ENCODE assay signal across 8 mouse cellular contexts in genomic region chr1:163994721-163995608, GRCm38 (mm10). TPM values are rescaled to one million over a fixed set of nuclear protein-coding genes. Genes with fewer than 3 reads are reported as not detected.
DNase-seq lines count a peak whose midpoint lies in the region; ATAC-seq and TF ChIP-seq lines count a peak whose summit lies in the region.

BC055324 (minus strand) TSS chr1:163994796.
Mettl18 (plus strand) TSS chr1:163994889.

- no peak for TF ChIP-seq EP300 in heart, postnatal 0 days (IDR thresholded peaks at IDR 0.05; ENCODE audit: low read depth)

- no peaks in the 10 kb centered on the region for H3K9me3 ChIP-seq in E14TG2a.4 (ENCODE audit: low read length)
- H3K9me3 ChIP-seq in forebrain, embryonic 12.5 days, result no peaks in the 10 kb centered on the region
- no peaks in the 10 kb centered on the region for H3K9me3 ChIP-seq in heart, postnatal 0 days (replicated peaks; ENCODE audit: control insufficient read depth, low read length)
- no peaks in the 10 kb centered on the region for H3K9me3 ChIP-seq in liver, embryonic 16.5 days (replicated peaks; ENCODE audit: control insufficient read depth, low read length)
- H3K9me3 ChIP-seq in neural tube, embryonic 13.5 days, result no peaks in the 10 kb centered on the region

- 4% methylated on average over 43 of the region's 43 CpGs for WGBS in forebrain, embryonic 12.5 days
- WGBS in heart, postnatal 0 days, result 3% methylated on average over 43 of the region's 43 CpGs
- WGBS in liver, embryonic 16.5 days (ENCODE audit: insufficient replicate concordance), result 1% methylated on average over 43 of the region's 43 CpGs
- 4% methylated on average over 43 of the region's 43 CpGs for WGBS in neural tube, embryonic 13.5 days

- TF ChIP-seq POLR2A in testis, adult 2 months (IDR thresholded peaks at IDR 0.05; ENCODE audit: control insufficient read depth, low read depth, low read length), result peak; percentile 87

- ATAC-seq in forebrain, embryonic 12.5 days (ENCODE audit: low FRiP score), result peak; percentile 98
- ATAC-seq in heart, postnatal 0 days (ENCODE audit: insufficient read depth, low read depth), result peak; percentile 97
- ATAC-seq in liver, embryonic 16.5 days (ENCODE audit: low read depth), result peak; percentile 95
- peak; percentile 99 for ATAC-seq in neural tube, embryonic 13.5 days (ENCODE audit: low read depth)

- H3K9ac ChIP-seq in forebrain, embryonic 12.5 days, result peak within 1 kb of the TSS; percentile 76
- peak within 1 kb of the TSS; percentile 67 for H3K9ac ChIP-seq in heart, postnatal 0 days (replicated peaks; ENCODE audit: low read depth, low read length)
- H3K9ac ChIP-seq in liver, embryonic 16.5 days (ENCODE audit: low read depth, low read length), result peak within 1 kb of the TSS; percentile 83
- H3K9ac ChIP-seq in neural tube, embryonic 13.5 days, result peak within 1 kb of the TSS; percentile 79

- H3K4me2 ChIP-seq in forebrain, embryonic 12.5 days, result peak within 1 kb of the TSS; percentile 69
- peak within 1 kb of the TSS; percentile 70 for H3K4me2 ChIP-seq in heart, postnatal 0 days (ENCODE audit: low read depth, low read length)
- peak within 1 kb of the TSS; percentile 87 for H3K4me2 ChIP-seq in liver, embryonic 16.5 days (ENCODE audit: low read depth, low read length)
- H3K4me2 ChIP-seq in neural tube, embryonic 13.5 days, result peak within 1 kb of the TSS; percentile 66

- no peaks in the 10 kb centered on the region for H3K27me3 ChIP-seq in E14TG2a.4 (ENCODE audit: insufficient read depth, low read length)
- no peaks in the 10 kb centered on the region for H3K27me3 ChIP-seq in forebrain, embryonic 12.5 days
- no peaks in the 10 kb centered on the region for H3K27me3 ChIP-seq in heart, postnatal 0 days (ENCODE audit: control insufficient read depth, insufficient read depth, low read length)
- H3K27me3 ChIP-seq in liver, embryonic 16.5 days (ENCODE audit: control insufficient read depth, insufficient read depth, low read depth, low read length), result no peaks in the 10 kb centered on the region
- no peaks in the 10 kb centered on the region for H3K27me3 ChIP-seq in neural tube, embryonic 13.5 days
- no peaks in the 10 kb centered on the region for H3K27me3 ChIP-seq in testis, adult 2 months (ENCODE audit: control insufficient read depth, insufficient read depth, low read length)

- 0 out of 2 replicates have a peak within 1 kb of the TSS, but pooled peaks have one; percentile 61 for H3K27ac ChIP-seq in forebrain, embryonic 12.5 days
- H3K27ac ChIP-seq in heart, postnatal 0 days (ENCODE audit: low read depth), result peak within 1 kb of the TSS; percentile 74
- peak within 1 kb of the TSS; percentile 82 for H3K27ac ChIP-seq in liver, embryonic 16.5 days (ENCODE audit: low read length)
- H3K27ac ChIP-seq in neural tube, embryonic 13.5 days (replicated peaks), result peak within 1 kb of the TSS; percentile 80
- peak within 1 kb of the TSS; percentile 92 for H3K27ac ChIP-seq in testis, adult 2 months (ENCODE audit: control insufficient read depth, insufficient read depth, low read depth, low read length)

- peaks cover 28% of the 10 kb centered on the region for H3K4me1 ChIP-seq in E14TG2a.4 (replicated peaks; ENCODE audit: low read depth, low read length)
- peaks cover 11% of the 10 kb centered on the region; the same call in 1 of the 2 replicates for H3K4me1 ChIP-seq in forebrain, embryonic 12.5 days
- H3K4me1 ChIP-seq in heart, postnatal 0 days (ENCODE audit: control insufficient read depth, insufficient read depth), result 0 out of 2 replicates have a peak, but pooled peaks cover 3% of the 10 kb centered on the region
- H3K4me1 ChIP-seq in liver, embryonic 16.5 days (ENCODE audit: control insufficient read depth, low read depth, low read length), result peaks cover 10% of the 10 kb centered on the region
- peaks cover 19% of the 10 kb centered on the region for H3K4me1 ChIP-seq in neural tube, embryonic 13.5 days (replicated peaks)
- H3K4me1 ChIP-seq in testis, adult 2 months (ENCODE audit: control insufficient read depth, insufficient read depth, low read length), result peaks cover 5% of the 10 kb centered on the region

- peak; percentile 92 for DNase-seq in c-Kit-positive CD71-positive TER-119-positive erythroid progenitor cells, embryonic 14.5 days (ENCODE audit: low spot score)
- DNase-seq in heart, postnatal 0 days (ENCODE audit: low spot score), result peak; percentile 92
- peak; percentile 91 to 94 for DNase-seq in kidney, postnatal 4 days

- TF ChIP-seq CTCF in E14TG2a.4 (conservative IDR thresholded peaks at IDR 0.05; ENCODE audit: low read length), result no peak
- TF ChIP-seq CTCF in heart, postnatal 0 days (IDR thresholded peaks at IDR 0.05; ENCODE audit: low read depth), result peak; percentile 41
- no peak for TF ChIP-seq CTCF in testis, adult 2 months (IDR thresholded peaks at IDR 0.05; ENCODE audit: control insufficient read depth, insufficient read depth, insufficient replicate concordance, low read depth, low read length)

- H3K36me3 ChIP-seq in E14TG2a.4 (ENCODE audit: insufficient read depth, low read length), result peaks cover 34% of the 10 kb centered on the region
- no peaks in the 10 kb centered on the region for H3K36me3 ChIP-seq in forebrain, embryonic 12.5 days (replicated peaks)
- no peaks in the 10 kb centered on the region for H3K36me3 ChIP-seq in heart, postnatal 0 days (replicated peaks; ENCODE audit: control insufficient read depth, insufficient read depth, low read length)
- H3K36me3 ChIP-seq in liver, embryonic 16.5 days (ENCODE audit: control insufficient read depth, insufficient read depth), result no peaks in the 10 kb centered on the region
- no peaks in the 10 kb centered on the region for H3K36me3 ChIP-seq in neural tube, embryonic 13.5 days
- H3K36me3 ChIP-seq in testis, adult 2 months (ENCODE audit: control insufficient read depth, insufficient read depth, low read length), result no peaks in the 10 kb centered on the region

- H3K4me3 ChIP-seq in E14TG2a.4 (replicated peaks; ENCODE audit: low read length), result peak within 1 kb of the TSS; percentile 91
- H3K4me3 ChIP-seq in forebrain, embryonic 12.5 days (replicated peaks), result peak within 1 kb of the TSS; percentile 72
- H3K4me3 ChIP-seq in heart, postnatal 0 days (ENCODE audit: low read depth, low read length), result peak within 1 kb of the TSS; percentile 75
- H3K4me3 ChIP-seq in liver, embryonic 16.5 days (ENCODE audit: low read depth, low read length), result peak within 1 kb of the TSS; percentile 92
- peak within 1 kb of the TSS; percentile 75 for H3K4me3 ChIP-seq in neural tube, embryonic 13.5 days
- H3K4me3 ChIP-seq in testis, adult 2 months (ENCODE audit: control insufficient read depth, low read depth, low read length), result peak within 1 kb of the TSS; percentile 95

RNA-seq across cellular contexts. Expression of gene BC055324, which starts in this region (rescaled TPM):
- 30.4 and 35.8 TPM in 2 replicates for polyA plus RNA-seq in forebrain, embryonic 12.5 days (2016; fragmentation: Nextera tagmentation; extraction: Ambion mirVana)
- total RNA-seq in heart, postnatal 0 days (2014; rRNA removed; ENCODE audit: low replicate concordance), result 5.6 and 7.5 TPM in 2 replicates
- polyA plus RNA-seq in heart, postnatal 0 days (2015; fragmentation: Nextera tagmentation; extraction: Ambion mirVana), result 3.6 and 3.7 TPM in 2 replicates
- 7.3 and 7.4 TPM in 2 replicates for polyA plus RNA-seq in liver, embryonic 16.5 days (2015; fragmentation: Nextera tagmentation; extraction: Ambion mirVana)
- polyA plus RNA-seq in neural tube, embryonic 13.5 days (2015; fragmentation: Nextera tagmentation; extraction: Ambion mirVana), result 5.7 and 8.0 TPM in 2 replicates
- polyA plus RNA-seq in testis, adult 2 months (2012; rRNA removed), result 6.9 and 9.6 TPM in 2 replicates

RNA-seq across cellular contexts. Expression of gene Mettl18, which starts in this region (rescaled TPM):
- polyA plus RNA-seq in forebrain, embryonic 12.5 days (2016; fragmentation: Nextera tagmentation; extraction: Ambion mirVana), result 9.8 and 10.3 TPM in 2 replicates
- 0.27 and 3.5 TPM in 2 replicates for total RNA-seq in heart, postnatal 0 days (2014; rRNA removed; ENCODE audit: low replicate concordance)
- 6.5 TPM in 2 replicates for polyA plus RNA-seq in heart, postnatal 0 days (2015; fragmentation: Nextera tagmentation; extraction: Ambion mirVana)
- 3.1 and 3.3 TPM in 2 replicates for polyA plus RNA-seq in liver, embryonic 16.5 days (2015; fragmentation: Nextera tagmentation; extraction: Ambion mirVana)
- polyA plus RNA-seq in neural tube, embryonic 13.5 days (2015; fragmentation: Nextera tagmentation; extraction: Ambion mirVana), result 8.3 and 9.8 TPM in 2 replicates
- 0.86 and 0.87 TPM in 2 replicates for polyA plus RNA-seq in testis, adult 2 months (2012; rRNA removed)

Comparison
In these comparisons a context has a peak if more than half of its experiments do, and no peak if none do; other contexts are left out.
1. Peak in every context shown above with its lines: DNase-seq, ATAC-seq, H3K4me3 ChIP-seq and H3K27ac ChIP-seq.